10 mouse cellular contexts compared by ENCODE assay signal in the genomic region with DNA sequence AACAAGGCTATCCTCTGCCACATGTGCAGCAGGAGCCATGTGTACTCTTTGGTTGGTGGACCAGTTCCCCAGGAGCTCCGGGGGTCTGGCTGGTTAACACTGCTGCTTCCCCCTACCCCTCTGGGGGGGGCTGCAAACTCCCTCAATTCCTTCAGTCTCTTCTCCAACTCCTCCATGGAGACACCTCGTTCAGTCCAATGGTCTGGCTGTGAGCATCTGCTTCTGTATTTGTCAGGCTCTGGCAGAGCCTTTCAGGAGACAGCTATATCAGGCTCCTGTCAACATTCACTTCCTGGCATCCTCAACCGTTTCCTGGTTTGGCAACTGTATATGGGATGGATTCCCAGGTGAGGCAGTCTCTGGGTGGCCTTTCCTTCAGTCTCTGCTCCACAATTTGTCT.
"Had no signal": no experiment of that assay in that cellular context is flagged by ENCODE, and none has a peak within 500 bp of the region (broad histone marks: within the 10 kb centered on the region; RNA-seq: fewer than 3 reads in every experiment).

No protein-coding gene starts in this region.

- H3K27ac ChIP-seq: kidney, postnatal 0 days; limb, embryonic 13.5 days; liver, embryonic 14.5 days; midbrain, embryonic 13.5 days had no signal

- ATAC-seq: midbrain, embryonic 13.5 days had no signal

- H3K27me3 ChIP-seq: limb, embryonic 13.5 days; midbrain, embryonic 13.5 days had no signal

- H3K9ac ChIP-seq: limb, embryonic 13.5 days; liver, embryonic 14.5 days; midbrain, embryonic 13.5 days had no signal

- H3K4me1 ChIP-seq: limb, embryonic 13.5 days; midbrain, embryonic 13.5 days had no signal

- DNase-seq: kidney, postnatal 36 days; left cerebral cortex, postnatal 4 days; lung, adult 18-20 months; lung, postnatal 36 days; right cerebral cortex, postnatal 14 days; thymus, postnatal 4 days had no signal

- H3K4me3 ChIP-seq: limb, embryonic 13.5 days; midbrain, embryonic 13.5 days had no signal

- H3K36me3 ChIP-seq: limb, embryonic 13.5 days; midbrain, embryonic 13.5 days had no signal

- H3K9me3 ChIP-seq: limb, embryonic 13.5 days; midbrain, embryonic 13.5 days had no signal

- H3K4me2 ChIP-seq: limb, embryonic 13.5 days; midbrain, embryonic 13.5 days had no signal
